Mouse (Mus musculus): ENCODE results near the gene Ppara.

GRCm38 (mm10) chr15:85841796-85842360 lies 107.1 kb downstream of the Ppara start:
- TF ChIP-seq CTCF (IDR thresholded peaks at IDR 0.05; ENCODE audit: control insufficient read depth, insufficient read depth, low read length) = no peak
- TF ChIP-seq POLR2A (IDR thresholded peaks at IDR 0.05; ENCODE audit: borderline replicate concordance, control insufficient read depth, low read depth, low read length) = no peak

All from bone marrow, adult 2 months (tissue).